Mouse (Mus musculus) ES-E14 (cell line): ENCODE measurements at regions not wholly inside any gene's neighbourhood (a gene's known extent, or its start where the extent isn't known, plus 50 kb on each side); places are given as distances from the start of the nearest gene placed in this dataset.

Experiments
- CHD2 ChIP-seq: IDR thresholded peaks from 2 replicates; pipeline ENCODE4 v1.6.1; 2014; ENCODE audit warnings: mild to moderate bottlenecking, low read depth, low read length, inconsistent platforms
- HCFC1 ChIP-seq: IDR thresholded peaks from 2 replicates; pipeline ENCODE4 v1.6.1; 2012; ENCODE audit warnings: low read length, inconsistent platforms, borderline replicate concordance; ENCODE audit not compliant: insufficient read depth
- MAFK ChIP-seq: IDR thresholded peaks from 2 replicates; pipeline ENCODE4 v1.6.1; 2014; ENCODE audit warnings: mild to moderate bottlenecking, low read depth, low read length, inconsistent platforms; ENCODE audit not compliant: insufficient read depth
- ZC3H11A ChIP-seq: IDR thresholded peaks from 2 replicates; pipeline ENCODE4 v1.6.1; 2012; ENCODE audit warnings: low read depth, mild to moderate bottlenecking, inconsistent platforms, low read length, borderline replicate concordance
- ZNF384 ChIP-seq: IDR thresholded peaks from 2 replicates; pipeline ENCODE4 v1.6.1; 2012; ENCODE audit warnings: low read depth, low read length, inconsistent platforms

GRCm38 (mm10) chr4:73047804-73048203 is 195.4 kb upstream of the Aldoart1 start:
- TF ChIP-seq ZNF384 = no peak
- TF ChIP-seq CHD2 = no peak
- TF ChIP-seq HCFC1 = no peak
- no peak for TF ChIP-seq ZC3H11A
- no peak for TF ChIP-seq MAFK
